Mouse (Mus musculus) C2C12 (cell line): ENCODE results near the gene Fam171a2. TPM values are rescaled to one million over a fixed set of nuclear protein-coding genes. Genes with fewer than 3 reads are reported as not detected.
A peak's percentile ranks its signal among the peaks of the same experiment; 100 is the strongest.

Source experiments
- H3K27me3 ChIP-seq: one replicate; pipeline ENCODE4 v1.6.1; 2011; ENCODE audit not compliant: control insufficient read depth, insufficient read depth, insufficient read length
- H3K36me3 ChIP-seq: one replicate; pipeline ENCODE4 v1.6.1; 2011; ENCODE audit not compliant: control insufficient read depth, insufficient read depth
- H3K4me3 ChIP-seq: one replicate; pipeline ENCODE4 v1.5.1; 2011; ENCODE audit warnings: mild to moderate bottlenecking, control low read depth; ENCODE audit not compliant: poor library complexity, insufficient read depth, severe bottlenecking
- H3K79me2 ChIP-seq: one replicate; pipeline ENCODE4 v1.6.1; 2011; ENCODE audit not compliant: control insufficient read depth, insufficient read depth
- H3K79me3 ChIP-seq: one replicate; pipeline ENCODE4 v1.6.1; 2011; ENCODE audit warnings: low read depth, control low read depth
- H3ac ChIP-seq: one replicate; pipeline ENCODE3; 2011; ENCODE audit warnings: low read depth; ENCODE audit not compliant: control insufficient read depth, insufficient read length
- CEBPB ChIP-seq: IDR thresholded peaks from one replicate; pipeline ENCODE4 v1.6.1; 2011; ENCODE audit warnings: low read depth, mild to moderate bottlenecking, control low read depth, moderate library complexity
- CTCF ChIP-seq: IDR thresholded peaks from one replicate; pipeline ENCODE4 v1.5.1; 2011; ENCODE audit not compliant: control insufficient read depth, insufficient read depth, insufficient read length
- FOSL1 ChIP-seq: IDR thresholded peaks from one replicate; pipeline ENCODE4 v1.8.0; 2011; ENCODE audit warnings: mild to moderate bottlenecking, low read length; ENCODE audit not compliant: poor library complexity, insufficient read depth, severe bottlenecking
- MAX ChIP-seq: IDR thresholded peaks from one replicate; pipeline ENCODE4 v1.6.1; 2011; ENCODE audit warnings: mild to moderate bottlenecking, control low read depth
- MYOD1 ChIP-seq: IDR thresholded peaks from one replicate; pipeline ENCODE4 v1.6.1; 2011; ENCODE audit warnings: low read depth; ENCODE audit not compliant: control insufficient read depth, insufficient read length
- MYOG ChIP-seq: IDR thresholded peaks from one replicate; pipeline ENCODE4 v1.6.1; 2011; ENCODE audit not compliant: control insufficient read depth, insufficient read length; ENCODE audit errors: extremely low read depth
- USF1 ChIP-seq: IDR thresholded peaks from one replicate; pipeline ENCODE4 v1.6.1; 2011; ENCODE audit warnings: low read depth, mild to moderate bottlenecking, control low read depth, moderate library complexity
- polyA plus RNA-seq: library from polyadenylated mRNA; unstranded; fragments of >200 nt; fragmentation: generic; extraction: Trizol; gene quantifications from one replicate; pipeline ENCODE4 v1.2.1, GENCODE M21; 2012; ENCODE audit warnings: missing spikeins

Gene Fam171a2
- polyA plus RNA-seq, 1 experiment: 6.3 TPM

GRCm38 (mm10) chr11:102408888-102409794 lies 38.3 kb downstream of the Fam171a2 start:
- peak overlapping the region; percentile 19 for H3K4me3 ChIP-seq
- H3K79me2 ChIP-seq: peaks cover 15% of the 10 kb centered on the region
- TF ChIP-seq CEBPB: no peak
- no peak for TF ChIP-seq MYOG
- H3K36me3 ChIP-seq: no peaks in the 10 kb centered on the region
- peaks cover 3% of the 10 kb centered on the region for H3K27me3 ChIP-seq
- peak overlapping the region; percentile 2 for H3ac ChIP-seq
- peaks cover 8% of the 10 kb centered on the region for H3K79me3 ChIP-seq

GRCm38 (mm10) chr11:102408344-102408876 lies 39.1 kb downstream of the Fam171a2 start:
- TF ChIP-seq MYOG: no peak
- TF ChIP-seq MYOD1: peak; percentile 14
- TF ChIP-seq MAX: peak; percentile 92
- no peak for TF ChIP-seq CTCF
- TF ChIP-seq USF1: peak; percentile 52
- Histone ChIP-seq H3K79me3 (peaks cover 8% of the 10 kb centered on the region), H3ac (peak overlapping the region; percentile 44), H3K4me3 (peak overlapping the region; percentile 80), H3K27me3 (peaks cover 3% of the 10 kb centered on the region), H3K79me2 (peaks cover 15% of the 10 kb centered on the region), H3K36me3 (peaks cover 4% of the 10 kb centered on the region)

GRCm38 (mm10) chr11:102407834-102408215 lies 39.7 kb downstream of the Fam171a2 start, which contains the start of gene Slc25a39:
Gene Slc25a39 (minus strand): TSS chr11:102407946.
- Histone ChIP-seq H3K36me3 (peaks cover 8% of the 10 kb centered on the region), H3ac (peak within 1 kb of the TSS; percentile 73), H3K4me3 (peak within 1 kb of the TSS; percentile 80), H3K79me2 (peaks cover 15% of the 10 kb centered on the region), H3K79me3 (peaks cover 8% of the 10 kb centered on the region), H3K27me3 (no peaks in the 10 kb centered on the region)
- TF ChIP-seq CEBPB (peak; percentile 20), MYOD1 (no peak), MAX (no peak)

GRCm38 (mm10) chr11:102406900-102407833 lies 40.3 kb downstream of the Fam171a2 start:
- peak overlapping the region; percentile 73 for H3ac ChIP-seq
- H3K4me3 ChIP-seq: peak overlapping the region; percentile 80
- H3K79me3 ChIP-seq: peaks cover 8% of the 10 kb centered on the region
- no peaks in the 10 kb centered on the region for H3K27me3 ChIP-seq
- H3K36me3 ChIP-seq: peaks cover 13% of the 10 kb centered on the region
- TF ChIP-seq USF1 (no peak), MAX (peak; percentile 88)
- peaks cover 15% of the 10 kb centered on the region for H3K79me2 ChIP-seq

GRCm38 (mm10) chr11:102406401-102406800 lies 41.1 kb downstream of the Fam171a2 start:
- Histone ChIP-seq H3K79me3 (peaks cover 8% of the 10 kb centered on the region), H3ac (peak overlapping the region; percentile 34), H3K27me3 (no peaks in the 10 kb centered on the region), H3K4me3 (peak overlapping the region; percentile 80), H3K79me2 (peaks cover 15% of the 10 kb centered on the region), H3K36me3 (peaks cover 15% of the 10 kb centered on the region)
- TF ChIP-seq MYOG (no peak), USF1 (no peak), MYOD1 (no peak)

- Histone ChIP-seq H3K79me2 (peaks cover 15% of the 10 kb centered on the region), H3K4me3 (no peak overlapping the region), H3K27me3 (no peaks in the 10 kb centered on the region), H3K79me3 (peaks cover 8% of the 10 kb centered on the region), H3ac (no peak overlapping the region), H3K36me3 (peaks cover 15% of the 10 kb centered on the region)
- no peak for TF ChIP-seq CTCF
- TF ChIP-seq FOSL1: no peak
- TF ChIP-seq MYOD1: no peak
- no peak for TF ChIP-seq MYOG
- TF ChIP-seq USF1: no peak
- no peak for TF ChIP-seq MAX
- TF ChIP-seq CEBPB: no peak
Measured at GRCm38 (mm10) chr11:102405544-102406285, 41.8 kb downstream of the Fam171a2 start.
